Mouse (Mus musculus): ENCODE results near the gene Khnyn.

DNA sequence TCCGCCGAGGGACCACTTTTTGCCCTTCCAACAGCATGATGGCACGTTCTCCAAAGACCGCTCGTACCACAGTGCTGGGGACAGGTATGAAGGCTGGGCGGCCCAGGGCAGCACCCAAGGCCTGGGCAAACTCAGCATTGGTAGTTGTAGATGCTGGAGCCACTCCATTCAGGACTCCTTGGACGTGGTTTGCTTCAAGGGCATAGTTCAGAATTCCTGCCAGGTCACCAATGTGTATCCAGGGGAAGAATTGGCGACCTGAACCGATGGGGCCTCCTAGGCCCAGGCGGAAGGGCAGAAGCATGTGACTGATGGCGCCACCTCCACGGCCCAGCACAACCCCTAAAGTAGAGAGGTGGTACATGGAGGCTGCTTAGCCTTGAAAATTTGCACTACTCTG is 12.9 kb downstream of the Khnyn start:
- TF ChIP-seq POLR2A (IDR thresholded peaks at IDR 0.05; ENCODE audit: insufficient read depth, low read length) (no peak), CTCF (IDR thresholded peaks at IDR 0.05; ENCODE audit: low read depth, low read length) (no peak), EP300 (IDR thresholded peaks at IDR 0.05; ENCODE audit: insufficient read depth, low read depth, low read length) (no peak)

Data from ES-Bruce4 (cell line).